Mouse (Mus musculus): ENCODE results near the gene Islr2. TPM values are rescaled to one million over a fixed set of nuclear protein-coding genes. Genes with fewer than 3 reads are reported as not detected.

Islr2 gene
- polyA plus RNA-seq, 1 experiment from 2014 or later, result 0.12 TPM

DNA sequence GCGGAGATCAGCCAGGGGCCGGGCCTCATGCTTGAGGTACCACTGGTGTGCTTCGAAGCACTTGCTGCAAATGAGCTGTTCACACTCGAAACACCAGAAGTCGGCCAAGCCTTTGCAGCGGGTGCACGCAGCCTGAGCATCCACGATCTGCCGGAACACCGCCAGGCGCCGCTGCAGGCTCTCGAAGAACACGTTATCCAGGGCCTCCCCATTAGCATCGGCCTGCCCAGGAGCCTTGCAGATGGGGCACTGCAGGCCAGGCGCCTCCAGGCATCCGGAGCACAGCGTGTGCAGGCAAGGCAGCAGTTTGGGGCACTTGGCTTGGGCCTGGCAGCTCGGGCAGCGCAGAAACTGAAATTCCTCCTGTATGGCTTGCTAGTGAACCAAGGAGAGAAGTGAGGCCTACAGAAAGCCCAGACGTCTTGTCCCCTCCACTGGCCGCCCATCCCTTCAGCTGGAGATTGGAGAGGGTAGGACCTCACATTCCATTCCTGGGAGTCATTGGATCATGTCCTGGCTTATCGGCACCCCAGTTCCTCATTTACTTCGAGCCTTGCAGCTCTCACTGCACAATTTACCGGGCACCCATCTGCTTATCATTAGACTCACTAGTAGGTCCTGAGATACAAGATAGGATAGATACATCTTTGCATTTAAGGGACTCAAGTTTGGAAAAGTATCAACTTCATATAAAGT lies 43.1 kb upstream of the Islr2 start:
- peak overlapping the region; percentile 24 for H3K4me3 ChIP-seq (ENCODE audit: low read length)
- ATAC-seq (ENCODE audit: low FRiP score, low TSS enrichment), result peak; percentile 73; the same call in 1 of the 2 replicates
- H3K27me3 ChIP-seq (ENCODE audit: control insufficient read depth, insufficient read depth, low read length), result no peaks in the 10 kb centered on the region
- H3K9ac ChIP-seq (ENCODE audit: low read depth, low read length), result peak overlapping the region; percentile 60
- peak overlapping the region; percentile 84 for H3K27ac ChIP-seq (ENCODE audit: low read depth, low read length)
- 7% methylated on average over 25 of the region's 25 CpGs for WGBS
- H3K9me3 ChIP-seq (ENCODE audit: control insufficient read depth, low read length), result no peaks in the 10 kb centered on the region
- peaks cover 11% of the 10 kb centered on the region; the same call in 1 of the 2 replicates for H3K36me3 ChIP-seq (ENCODE audit: control insufficient read depth, insufficient read depth, low read length)
- peaks cover 29% of the 10 kb centered on the region for H3K4me1 ChIP-seq (ENCODE audit: control insufficient read depth, insufficient read depth, low read length)
- peak overlapping the region; percentile 49 for H3K4me2 ChIP-seq (replicated peaks; ENCODE audit: low read depth, low read length)

DNA sequence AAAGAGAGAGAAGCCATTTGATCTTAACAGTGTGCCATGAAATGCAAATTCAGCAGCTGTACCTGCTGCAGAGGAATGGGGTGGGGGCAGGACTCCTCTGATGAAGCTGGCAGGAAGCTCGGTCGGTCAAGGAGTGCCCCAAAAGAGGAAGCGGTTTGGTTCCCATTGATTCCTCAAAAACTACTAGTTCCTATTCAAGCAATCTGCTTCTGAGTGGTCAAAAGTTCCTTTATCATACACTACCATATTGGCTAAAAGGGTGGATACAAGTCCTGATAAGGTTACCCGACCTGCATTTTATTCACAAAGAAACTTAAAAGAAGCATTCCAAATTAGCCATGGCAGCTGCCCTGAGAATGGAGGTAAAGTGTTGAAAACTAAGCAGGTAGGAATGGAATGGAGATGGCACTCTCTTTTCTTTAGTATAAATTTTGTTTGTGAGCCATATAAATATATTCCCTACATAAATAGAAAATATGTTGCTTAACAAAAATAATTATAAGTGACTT lies 42.0 kb upstream of the Islr2 start:
- H3K9ac ChIP-seq (ENCODE audit: low read depth, low read length), result no peak overlapping the region
- 46% methylated on average over 4 of the region's 4 CpGs for WGBS
- H3K27ac ChIP-seq (ENCODE audit: low read depth, low read length), result no peak overlapping the region
- H3K4me2 ChIP-seq (replicated peaks; ENCODE audit: low read depth, low read length), result no peak overlapping the region
- H3K4me3 ChIP-seq (ENCODE audit: low read length), result no peak overlapping the region
- H3K27me3 ChIP-seq (ENCODE audit: control insufficient read depth, insufficient read depth, low read length), result no peaks in the 10 kb centered on the region
- no peaks in the 10 kb centered on the region for H3K9me3 ChIP-seq (ENCODE audit: control insufficient read depth, low read length)
- ATAC-seq (ENCODE audit: low FRiP score, low TSS enrichment), result no peak
- H3K4me1 ChIP-seq (ENCODE audit: control insufficient read depth, insufficient read depth, low read length), result peaks cover 29% of the 10 kb centered on the region
- peaks cover 11% of the 10 kb centered on the region; the same call in 1 of the 2 replicates for H3K36me3 ChIP-seq (ENCODE audit: control insufficient read depth, insufficient read depth, low read length)

DNA sequence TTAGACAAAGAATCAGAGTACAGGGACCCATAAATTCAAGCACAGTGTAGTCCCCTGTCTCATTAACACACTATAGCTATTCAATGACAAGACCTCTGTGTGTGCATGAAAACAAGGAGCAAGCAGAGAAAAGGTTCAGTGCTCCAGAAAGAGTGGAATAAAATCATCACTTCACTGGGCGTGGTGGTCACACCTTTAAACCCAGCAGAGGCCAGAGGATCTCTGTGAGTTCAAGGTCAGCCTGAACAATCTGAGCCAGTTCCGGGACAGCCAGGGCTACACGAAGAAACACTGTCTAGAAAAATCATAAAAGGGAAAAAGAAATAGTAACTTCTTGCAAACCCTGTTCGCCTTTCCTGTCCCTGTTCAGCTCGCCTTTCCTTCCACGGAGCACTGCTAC lies 39.6 kb upstream of the Islr2 start:
- Histone ChIP-seq H3K27ac (ENCODE audit: low read depth, low read length) (no peak overlapping the region), H3K27me3 (ENCODE audit: control insufficient read depth, insufficient read depth, low read length) (no peaks in the 10 kb centered on the region), H3K4me3 (ENCODE audit: low read length) (no peak overlapping the region), H3K9ac (ENCODE audit: low read depth, low read length) (no peak overlapping the region), H3K4me2 (replicated peaks; ENCODE audit: low read depth, low read length) (no peak overlapping the region), H3K36me3 (ENCODE audit: control insufficient read depth, insufficient read depth, low read length) (peaks cover 11% of the 10 kb centered on the region; the same call in 1 of the 2 replicates), H3K4me1 (ENCODE audit: control insufficient read depth, insufficient read depth, low read length) (peaks cover 21% of the 10 kb centered on the region), H3K9me3 (ENCODE audit: control insufficient read depth, low read length) (no peaks in the 10 kb centered on the region)
- 79% methylated on average over 6 of the region's 6 CpGs for WGBS
- no peak for ATAC-seq (ENCODE audit: low FRiP score, low TSS enrichment)

DNA sequence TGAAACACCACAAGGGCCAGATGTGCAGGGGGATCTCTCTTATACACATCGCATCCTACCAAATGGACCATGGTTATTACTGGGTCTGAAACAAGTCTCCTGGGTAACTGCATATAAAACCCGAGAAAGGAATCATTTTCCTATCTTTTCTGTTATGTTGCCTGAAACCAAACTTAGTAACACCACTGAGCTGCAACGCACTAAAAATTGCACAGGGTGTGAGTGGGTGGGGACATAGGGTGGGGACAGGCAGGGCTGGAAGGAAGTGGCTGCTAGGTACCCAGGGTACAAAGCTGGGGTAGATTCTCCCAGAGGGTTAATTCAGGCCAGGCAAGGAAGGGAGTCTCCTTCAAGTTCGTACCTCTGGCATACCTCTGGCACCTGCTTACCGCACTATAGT lies 38.6 kb upstream of the Islr2 start:
- peaks cover 15% of the 10 kb centered on the region for H3K4me1 ChIP-seq (ENCODE audit: control insufficient read depth, insufficient read depth, low read length)
- H3K4me3 ChIP-seq (ENCODE audit: low read length), result no peak overlapping the region
- WGBS, result 77% methylated on average over 5 of the region's 5 CpGs
- peaks cover 11% of the 10 kb centered on the region; the same call in 1 of the 2 replicates for H3K36me3 ChIP-seq (ENCODE audit: control insufficient read depth, insufficient read depth, low read length)
- no peaks in the 10 kb centered on the region for H3K27me3 ChIP-seq (ENCODE audit: control insufficient read depth, insufficient read depth, low read length)
- H3K9ac ChIP-seq (ENCODE audit: low read depth, low read length), result no peak overlapping the region
- H3K4me2 ChIP-seq (replicated peaks; ENCODE audit: low read depth, low read length), result no peak overlapping the region
- H3K27ac ChIP-seq (ENCODE audit: low read depth, low read length), result no peak overlapping the region
- no peaks in the 10 kb centered on the region for H3K9me3 ChIP-seq (ENCODE audit: control insufficient read depth, low read length)
- ATAC-seq (ENCODE audit: low FRiP score, low TSS enrichment), result no peak

DNA sequence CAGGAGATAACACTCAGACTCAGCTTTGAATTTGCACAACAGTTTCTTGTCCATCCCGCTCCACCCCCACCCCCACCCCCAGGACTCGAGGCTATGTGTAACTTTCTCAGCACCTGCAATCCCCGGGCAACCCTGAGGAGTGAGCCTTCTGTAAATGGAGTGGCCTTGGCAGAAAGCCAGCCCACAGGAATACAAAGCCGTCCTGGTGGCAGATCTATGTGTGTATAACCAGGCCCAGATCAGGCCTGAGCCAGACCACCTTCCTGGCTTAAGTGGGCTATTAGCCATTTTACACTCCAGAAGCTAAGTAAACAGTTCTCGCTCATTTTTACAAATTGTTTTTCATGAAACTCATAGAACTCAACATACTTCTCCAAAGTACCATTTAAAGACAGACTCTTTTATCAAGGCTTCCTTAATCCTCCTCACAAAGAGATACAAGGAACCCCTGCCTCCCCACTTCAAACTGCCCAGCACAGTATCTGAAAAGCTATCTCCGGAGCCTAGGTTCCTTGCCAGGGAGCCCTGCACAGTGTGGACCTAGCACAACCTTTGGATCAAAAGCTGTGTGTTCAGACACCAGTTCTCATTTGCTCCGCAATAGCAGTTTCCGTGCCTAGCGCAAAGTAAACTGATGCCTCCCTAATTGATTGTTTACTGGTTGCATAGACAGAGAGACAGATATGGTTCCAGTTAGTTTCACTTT lies 37.8 kb upstream of the Islr2 start:
- Histone ChIP-seq H3K4me1 (ENCODE audit: control insufficient read depth, insufficient read depth, low read length) (peaks cover 7% of the 10 kb centered on the region), H3K9me3 (ENCODE audit: control insufficient read depth, low read length) (no peaks in the 10 kb centered on the region), H3K36me3 (ENCODE audit: control insufficient read depth, insufficient read depth, low read length) (peaks cover 11% of the 10 kb centered on the region; the same call in 1 of the 2 replicates), H3K4me3 (ENCODE audit: low read length) (no peak overlapping the region), H3K4me2 (replicated peaks; ENCODE audit: low read depth, low read length) (no peak overlapping the region), H3K9ac (ENCODE audit: low read depth, low read length) (no peak overlapping the region), H3K27me3 (ENCODE audit: control insufficient read depth, insufficient read depth, low read length) (no peaks in the 10 kb centered on the region), H3K27ac (ENCODE audit: low read depth, low read length) (peak overlapping the region; percentile 18; the same call in 1 of the 2 replicates)
- 55% methylated on average over 9 of the region's 9 CpGs for WGBS
- ATAC-seq (ENCODE audit: low FRiP score, low TSS enrichment), result peak; percentile 43; the same call in 1 of the 2 replicates

DNA sequence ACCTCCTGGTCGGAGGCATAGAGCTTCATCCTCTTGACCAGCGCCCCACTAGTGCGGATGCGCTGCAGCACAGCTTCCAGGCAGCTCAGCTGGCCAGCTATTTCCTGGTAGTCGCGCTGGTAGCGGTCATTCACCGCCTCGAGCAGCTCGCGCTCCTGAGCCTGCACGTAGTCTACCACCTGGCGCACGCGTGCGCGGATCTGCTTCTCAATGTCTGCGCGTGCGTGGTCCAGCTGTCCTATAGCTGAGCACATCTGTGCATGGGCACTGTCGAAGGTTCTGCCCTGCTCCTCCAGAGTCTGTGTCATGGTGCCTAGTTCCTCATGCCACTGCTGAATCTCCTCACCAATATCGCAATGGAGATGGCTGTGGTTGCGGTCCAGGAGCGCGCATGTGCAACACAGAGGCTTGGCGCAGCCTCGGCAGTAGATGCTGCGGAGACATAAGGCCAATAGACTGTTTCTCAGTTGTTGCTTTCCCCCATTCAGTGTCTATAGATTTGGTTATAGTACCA lies 30.4 kb upstream of the Islr2 start:
- no peak overlapping the region for H3K27ac ChIP-seq (ENCODE audit: low read depth, low read length)
- no peak for ATAC-seq (ENCODE audit: low FRiP score, low TSS enrichment)
- H3K27me3 ChIP-seq (ENCODE audit: control insufficient read depth, insufficient read depth, low read length), result no peaks in the 10 kb centered on the region
- WGBS, result 97% methylated on average over 28 of the region's 28 CpGs
- no peak overlapping the region for H3K4me3 ChIP-seq (ENCODE audit: low read length)
- 0 out of 2 replicates have a peak, but pooled peaks cover 4% of the 10 kb centered on the region for H3K4me1 ChIP-seq (ENCODE audit: control insufficient read depth, insufficient read depth, low read length)
- no peaks in the 10 kb centered on the region for H3K9me3 ChIP-seq (ENCODE audit: control insufficient read depth, low read length)
- no peak overlapping the region for H3K4me2 ChIP-seq (replicated peaks; ENCODE audit: low read depth, low read length)
- H3K9ac ChIP-seq (ENCODE audit: low read depth, low read length), result no peak overlapping the region
- peaks cover 33% of the 10 kb centered on the region for H3K36me3 ChIP-seq (ENCODE audit: control insufficient read depth, insufficient read depth, low read length)

DNA sequence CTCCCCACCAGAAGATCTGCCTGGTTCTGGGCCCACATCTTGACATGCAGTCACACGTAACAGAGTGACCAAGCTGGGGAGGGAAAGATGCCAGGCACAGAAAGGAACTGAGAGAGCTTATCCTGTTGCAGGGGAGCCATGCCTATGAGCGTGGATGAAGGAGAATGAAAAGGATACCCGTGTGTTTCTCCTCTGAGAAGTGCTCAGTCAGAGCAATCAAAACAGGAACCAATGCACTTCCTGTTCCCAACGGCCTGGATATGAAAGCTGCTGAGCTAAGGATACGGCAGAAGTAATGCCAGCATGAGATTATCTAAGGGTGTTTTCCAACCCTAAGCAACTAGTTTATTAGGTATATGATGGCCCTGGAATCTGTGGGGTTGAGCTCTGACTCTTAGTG lies 28.3 kb upstream of the Islr2 start:
- H3K27me3 ChIP-seq (ENCODE audit: control insufficient read depth, insufficient read depth, low read length), result no peaks in the 10 kb centered on the region
- H3K4me1 ChIP-seq (ENCODE audit: control insufficient read depth, insufficient read depth, low read length), result 0 out of 2 replicates have a peak, but pooled peaks cover 4% of the 10 kb centered on the region
- H3K9ac ChIP-seq (ENCODE audit: low read depth, low read length), result no peak overlapping the region
- ATAC-seq (ENCODE audit: low FRiP score, low TSS enrichment), result no peak
- H3K4me3 ChIP-seq (ENCODE audit: low read length), result no peak overlapping the region
- H3K36me3 ChIP-seq (ENCODE audit: control insufficient read depth, insufficient read depth, low read length), result peaks cover 55% of the 10 kb centered on the region
- no peak overlapping the region for H3K4me2 ChIP-seq (replicated peaks; ENCODE audit: low read depth, low read length)
- no peaks in the 10 kb centered on the region for H3K9me3 ChIP-seq (ENCODE audit: control insufficient read depth, low read length)
- WGBS, result 59% methylated on average over 5 of the region's 5 CpGs
- H3K27ac ChIP-seq (ENCODE audit: low read depth, low read length), result peak overlapping the region; percentile 32; the same call in 1 of the 2 replicates

DNA sequence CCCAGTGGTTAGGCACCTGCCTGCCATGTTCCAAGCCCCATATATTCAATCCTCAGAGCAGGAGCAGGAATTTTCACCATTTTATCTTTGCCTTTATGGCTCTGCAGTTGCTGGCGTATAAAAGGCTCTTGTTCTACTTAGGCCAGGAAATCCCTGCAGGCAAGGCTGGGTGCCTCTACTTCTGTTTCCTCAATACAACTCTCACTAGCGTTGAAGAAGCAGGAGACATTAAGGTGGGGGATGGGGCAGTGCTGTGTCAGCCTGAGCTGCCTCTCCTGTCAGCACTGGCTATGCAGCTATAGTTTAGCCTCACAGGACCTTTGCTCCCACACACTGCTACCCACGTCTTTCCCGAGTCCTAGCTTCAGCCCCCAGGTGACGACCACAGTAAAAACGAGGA lies 27.6 kb upstream of the Islr2 start:
- ATAC-seq (ENCODE audit: low FRiP score, low TSS enrichment), result no peak
- H3K4me3 ChIP-seq (ENCODE audit: low read length), result no peak overlapping the region

More for the DNA sequence above, 27.6 kb upstream of the Islr2 start:
- Histone ChIP-seq H3K9ac (ENCODE audit: low read depth, low read length) (0 out of 2 replicates have a peak overlapping the region, but pooled peaks have one; percentile 7), H3K27me3 (ENCODE audit: control insufficient read depth, insufficient read depth, low read length) (no peaks in the 10 kb centered on the region), H3K27ac (ENCODE audit: low read depth, low read length) (peak overlapping the region; percentile 32; the same call in 1 of the 2 replicates), H3K36me3 (ENCODE audit: control insufficient read depth, insufficient read depth, low read length) (peaks cover 58% of the 10 kb centered on the region), H3K4me1 (ENCODE audit: control insufficient read depth, insufficient read depth, low read length) (0 out of 2 replicates have a peak, but pooled peaks cover 4% of the 10 kb centered on the region), H3K9me3 (ENCODE audit: control insufficient read depth, low read length) (no peaks in the 10 kb centered on the region), H3K4me2 (replicated peaks; ENCODE audit: low read depth, low read length) (no peak overlapping the region)
- 37% methylated on average over 6 of the region's 6 CpGs for WGBS

Data from kidney, embryonic 14.5 days (tissue).